Mouse (Mus musculus): ENCODE measurements around the gene Gm10354.
"Not testable (repeated sequence)": the region's sequence is repeated elsewhere in the genome, so short reads cannot be mapped to it uniquely, and the experiment has no call there.

- TF ChIP-seq CTCF (IDR thresholded peaks at IDR 0.05); POLR2A (IDR thresholded peaks at IDR 0.05; ENCODE audit: insufficient read depth, low read depth, low read length): not testable (repeated sequence)
Observed at GRCm38 (mm10) chr5:15010639-15011582, 32.2 kb upstream of the Gm10354 start.
